Mouse (Mus musculus): Measurements from ENCODE around the gene Ubl3. TPM values are rescaled to one million over a fixed set of nuclear protein-coding genes. Genes with fewer than 3 reads are reported as not detected.

Gene Ubl3
- total and polyA plus RNA-seq, 3 experiments = 43.6 to 112 (median 92.7) TPM

GRCm38 (mm10) chr5:148464489-148464888 is 88.1 kb downstream of the Ubl3 start:
- Histone ChIP-seq H3K27me3 (ENCODE audit: control insufficient read depth, insufficient read depth, low read length) (no peaks in the 10 kb centered on the region), H3K36me3 (ENCODE audit: control insufficient read depth, insufficient read depth, low read length) (no peaks in the 10 kb centered on the region), H3K27ac (no peak overlapping the region), H3K4me3 (no peak overlapping the region), H3K9ac (ENCODE audit: low read depth, low read length) (no peak overlapping the region), H3K79me2 (replicated peaks; ENCODE audit: control insufficient read depth, insufficient read depth, low read length) (no peaks in the 10 kb centered on the region), H3K4me1 (ENCODE audit: control insufficient read depth, insufficient read depth, low read length) (no peaks in the 10 kb centered on the region)
- TF ChIP-seq POLR2A (IDR thresholded peaks at IDR 0.05; ENCODE audit: insufficient read depth, low read depth, low read length) = no peak
- TF ChIP-seq CTCF (IDR thresholded peaks at IDR 0.05) = no peak
- TF ChIP-seq EP300 (IDR thresholded peaks at IDR 0.05; ENCODE audit: insufficient read depth, low read depth, low read length) = no peak
- 64% methylated on average over 7 of the region's 7 CpGs for WGBS
- intact Hi-C loops (cut with DNase I) = no loop called here
- no peak for DNase-seq

GRCm38 (mm10) chr5:148463783-148464294 is 88.8 kb downstream of the Ubl3 start:
- Histone ChIP-seq H3K36me3 (ENCODE audit: control insufficient read depth, insufficient read depth, low read length) (no peaks in the 10 kb centered on the region), H3K4me3 (no peak overlapping the region), H3K27me3 (ENCODE audit: control insufficient read depth, insufficient read depth, low read length) (no peaks in the 10 kb centered on the region), H3K9ac (ENCODE audit: low read depth, low read length) (no peak overlapping the region), H3K27ac (no peak overlapping the region), H3K4me1 (ENCODE audit: control insufficient read depth, insufficient read depth, low read length) (no peaks in the 10 kb centered on the region), H3K79me2 (replicated peaks; ENCODE audit: control insufficient read depth, insufficient read depth, low read length) (no peaks in the 10 kb centered on the region)
- 87% methylated on average over 6 of the region's 6 CpGs for WGBS
- TF ChIP-seq EP300 (IDR thresholded peaks at IDR 0.05; ENCODE audit: insufficient read depth, low read depth, low read length) (no peak), POLR2A (IDR thresholded peaks at IDR 0.05; ENCODE audit: insufficient read depth, low read depth, low read length) (no peak), CTCF (IDR thresholded peaks at IDR 0.05) (no peak)
- no peak for DNase-seq
- intact Hi-C loops (cut with DNase I) = no loop called here

Other genes starting within 250 kb of the Ubl3 start
- 10 to 100 TPM; 14.0 to 14.4 TPM for gene Slc7a1, start 152.9 kb downstream of the Ubl3 start, total RNA-seq (2021)
- gene Slc7a1, start 152.9 kb downstream of the Ubl3 start, polyA plus RNA-seq (2012; rRNA removed) = 10.9 and 18.9 TPM in 2 replicates

All from heart, adult 2 months (tissue).